Mouse (Mus musculus): ENCODE measurements around the gene Dedd2. TPM values are rescaled to one million over a fixed set of nuclear protein-coding genes. Genes with fewer than 3 reads are reported as not detected.

Dedd2 gene
- total and polyA plus RNA-seq, 3 experiments, result 25.2 to 36.6 TPM; not detected in 1

DNA sequence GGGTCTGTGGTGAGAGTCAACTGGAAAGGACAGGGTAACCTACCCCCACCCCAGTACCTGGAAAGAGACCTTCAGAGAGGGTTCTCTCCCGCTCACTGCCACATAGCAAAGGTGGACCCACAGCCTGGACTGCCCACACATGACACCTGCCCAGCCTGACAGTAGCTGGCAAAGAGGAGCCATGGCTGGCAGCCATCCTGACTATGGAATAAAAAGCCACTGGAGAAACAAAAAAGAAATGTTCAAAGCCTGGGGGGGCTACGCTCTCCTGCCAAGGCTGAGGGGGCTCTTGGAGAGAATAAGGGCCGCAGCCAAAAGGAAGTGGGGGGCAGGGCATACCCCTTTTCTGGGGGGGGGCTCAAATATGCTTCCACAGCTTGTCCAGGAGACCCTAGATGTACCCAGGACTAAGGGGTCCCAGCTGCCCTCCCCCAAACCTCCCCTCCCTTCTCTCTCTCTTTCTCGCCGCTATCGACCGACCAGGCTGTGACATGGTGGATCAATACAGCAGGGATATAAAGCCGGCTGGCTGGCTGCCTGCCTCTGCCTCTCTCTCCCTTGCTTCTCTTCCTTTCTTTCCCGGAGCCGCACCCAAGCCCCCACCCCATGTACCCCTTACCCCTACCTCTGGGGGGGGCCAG lies 68.4 kb downstream of the Dedd2 start:
- peaks cover 0 to 20% of the 10 kb centered on the region in 2 experiments; a peak in 3 of 4 replicates for H3K4me1 ChIP-seq (ENCODE audit: control insufficient read depth in 1 of 2, insufficient read depth in 2 of 2, low read length in 2 of 2)
- H3K9ac ChIP-seq (ENCODE audit: control insufficient read depth, low read depth, low read length, poor library complexity, severe bottlenecking), result no peak overlapping the region
- H3K36me3 ChIP-seq (ENCODE audit: control insufficient read depth in 1 of 2, insufficient read depth in 2 of 2, low read length in 2 of 2), result peaks cover 0 to 16% of the 10 kb centered on the region in 2 experiments; a peak in 2 of 4 replicates
- no peak overlapping the region for H3K27ac ChIP-seq (ENCODE audit: control insufficient read depth, low read depth, low read length)
- H3K79me2 ChIP-seq (ENCODE audit: control insufficient read depth, insufficient read depth, low read length, poor library complexity), result no peaks in the 10 kb centered on the region
- no peak for DNase-seq (ENCODE audit: low read depth, low spot score)
- no peak overlapping the region for H3K4me3 ChIP-seq (ENCODE audit: control insufficient read depth in 1 of 2, insufficient read depth in 1 of 2, low read depth in 2 of 2, low read length in 2 of 2)
- H3K27me3 ChIP-seq (ENCODE audit: control insufficient read depth in 1 of 2, insufficient read depth in 2 of 2, low read length in 2 of 2), result no peaks in the 10 kb centered on the region
- H3K9me3 ChIP-seq (replicated peaks; ENCODE audit: insufficient read depth, low read length), result no peaks in the 10 kb centered on the region
- TF ChIP-seq SIN3A (IDR thresholded peaks at IDR 0.05; ENCODE audit: low read length), result no peak
- TF ChIP-seq TCF12 (IDR thresholded peaks at IDR 0.05; ENCODE audit: low read depth, low read length), result no peak
- TF ChIP-seq MEF2A (IDR thresholded peaks at IDR 0.05; ENCODE audit: extremely low read depth, insufficient replicate concordance, low read depth, low read length, poor library complexity, severe bottlenecking), result no peak
- no peak for TF ChIP-seq ELF1 (IDR thresholded peaks at IDR 0.05; ENCODE audit: low read depth, low read length)
- no peak for TF ChIP-seq ZC3H11A (IDR thresholded peaks at IDR 0.05; ENCODE audit: low read depth, low read length)
- TF ChIP-seq MAZ (IDR thresholded peaks at IDR 0.05; ENCODE audit: low read depth, low read length), result no peak
- TF ChIP-seq ZKSCAN1 (IDR thresholded peaks at IDR 0.05; ENCODE audit: low read depth, low read length), result no peak
- no peak for TF ChIP-seq USF2 (IDR thresholded peaks at IDR 0.05; ENCODE audit: borderline replicate concordance in 1 of 2, insufficient read depth in 1 of 2, low read depth in 1 of 2, low read length in 2 of 2)
- no peak for TF ChIP-seq TAL1 (IDR thresholded peaks at IDR 0.05; ENCODE audit: low read length)
- no peak for TF ChIP-seq MYB (IDR thresholded peaks at IDR 0.05; ENCODE audit: low read depth, low read length)

DNA sequence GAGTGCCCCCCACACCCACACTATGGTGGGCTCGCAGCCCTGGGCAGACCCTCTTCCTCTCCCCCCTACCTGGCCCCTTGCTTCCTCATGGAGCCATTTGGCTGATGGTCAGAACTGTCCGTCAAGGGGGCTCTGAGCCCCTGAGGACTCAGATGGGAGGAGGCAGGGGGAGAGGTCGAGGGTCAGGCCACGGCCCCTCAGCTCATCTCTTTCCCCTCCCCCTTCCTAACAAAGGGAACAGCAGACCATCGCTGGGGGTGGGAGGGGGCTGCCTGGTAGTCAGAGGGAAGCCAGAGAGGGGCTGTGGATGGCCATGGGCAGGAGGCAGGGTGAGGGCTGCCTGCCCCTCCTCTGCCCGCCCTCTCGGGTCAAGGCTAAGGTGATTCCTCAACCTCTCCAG lies 69.4 kb downstream of the Dedd2 start:
- TF ChIP-seq ZC3H11A (IDR thresholded peaks at IDR 0.05; ENCODE audit: low read depth, low read length) (no peak), MYB (IDR thresholded peaks at IDR 0.05; ENCODE audit: low read depth, low read length) (no peak), SIN3A (IDR thresholded peaks at IDR 0.05; ENCODE audit: low read length) (no peak), TAL1 (IDR thresholded peaks at IDR 0.05; ENCODE audit: low read length) (no peak), MEF2A (IDR thresholded peaks at IDR 0.05; ENCODE audit: extremely low read depth, insufficient replicate concordance, low read depth, low read length, poor library complexity, severe bottlenecking) (no peak), ZKSCAN1 (IDR thresholded peaks at IDR 0.05; ENCODE audit: low read depth, low read length) (no peak), POLR2A (IDR thresholded peaks at IDR 0.05; ENCODE audit: control insufficient read depth in 1 of 2, insufficient read depth in 1 of 2, low read depth in 1 of 2, low read length in 2 of 2, poor library complexity in 1 of 2) (no peak), EP300 (IDR thresholded peaks at IDR 0.05; ENCODE audit: low read depth in 1 of 2, low read length in 2 of 2) (no peak), CHD2 (IDR thresholded peaks at IDR 0.05; ENCODE audit: low read length) (no peak), USF2 (IDR thresholded peaks at IDR 0.05; ENCODE audit: borderline replicate concordance in 1 of 2, insufficient read depth in 1 of 2, low read depth in 1 of 2, low read length in 2 of 2) (no peak), MAFK (IDR thresholded peaks at IDR 0.05; ENCODE audit: borderline replicate concordance, low read depth, low read length) (no peak), ETS1 (IDR thresholded peaks at IDR 0.05; ENCODE audit: low read depth, low read length) (no peak), SMC3 (IDR thresholded peaks at IDR 0.05; ENCODE audit: low read depth, low read length) (no peak), ELF1 (IDR thresholded peaks at IDR 0.05; ENCODE audit: low read depth, low read length) (no peak), TBP (IDR thresholded peaks at IDR 0.05; ENCODE audit: low read depth, low read length) (no peak), JUND (IDR thresholded peaks at IDR 0.05; ENCODE audit: low read depth, low read length) (no peak)
- no peak overlapping the region for H3K9ac ChIP-seq (ENCODE audit: control insufficient read depth, low read depth, low read length, poor library complexity, severe bottlenecking)
- no peak overlapping the region for H3K4me3 ChIP-seq (ENCODE audit: control insufficient read depth in 1 of 2, insufficient read depth in 1 of 2, low read depth in 2 of 2, low read length in 2 of 2)
- H3K79me2 ChIP-seq (ENCODE audit: control insufficient read depth, insufficient read depth, low read length, poor library complexity), result no peaks in the 10 kb centered on the region
- no peak overlapping the region for H3K27ac ChIP-seq (ENCODE audit: control insufficient read depth, low read depth, low read length)
- H3K9me3 ChIP-seq (replicated peaks; ENCODE audit: insufficient read depth, low read length), result no peaks in the 10 kb centered on the region
- H3K4me1 ChIP-seq (ENCODE audit: control insufficient read depth in 1 of 2, insufficient read depth in 2 of 2, low read length in 2 of 2), result peaks cover 0 to 14% of the 10 kb centered on the region in 2 experiments; a peak in 3 of 4 replicates
- H3K27me3 ChIP-seq (ENCODE audit: control insufficient read depth in 1 of 2, insufficient read depth in 2 of 2, low read length in 2 of 2), result no peaks in the 10 kb centered on the region
- H3K36me3 ChIP-seq (ENCODE audit: control insufficient read depth in 1 of 2, insufficient read depth in 2 of 2, low read length in 2 of 2), result peaks cover 0 to 11% of the 10 kb centered on the region in 2 experiments; a peak in 2 of 4 replicates
- DNase-seq (ENCODE audit: low read depth, low spot score), result no peak
